Mouse (Mus musculus): ENCODE data around the gene Tor1b. TPM values are rescaled to one million over a fixed set of nuclear protein-coding genes. Genes with fewer than 3 reads are reported as not detected.
A peak's percentile ranks its signal among the peaks of the same experiment; 100 is the strongest.
"Not testable (repeated sequence)": the region's sequence is repeated elsewhere in the genome, so short reads cannot be mapped to it uniquely, and the experiment has no call there.

The Tor1b gene
- polyA plus RNA-seq, 1 experiment from 2014 or later, result 21.3 TPM

DNA sequence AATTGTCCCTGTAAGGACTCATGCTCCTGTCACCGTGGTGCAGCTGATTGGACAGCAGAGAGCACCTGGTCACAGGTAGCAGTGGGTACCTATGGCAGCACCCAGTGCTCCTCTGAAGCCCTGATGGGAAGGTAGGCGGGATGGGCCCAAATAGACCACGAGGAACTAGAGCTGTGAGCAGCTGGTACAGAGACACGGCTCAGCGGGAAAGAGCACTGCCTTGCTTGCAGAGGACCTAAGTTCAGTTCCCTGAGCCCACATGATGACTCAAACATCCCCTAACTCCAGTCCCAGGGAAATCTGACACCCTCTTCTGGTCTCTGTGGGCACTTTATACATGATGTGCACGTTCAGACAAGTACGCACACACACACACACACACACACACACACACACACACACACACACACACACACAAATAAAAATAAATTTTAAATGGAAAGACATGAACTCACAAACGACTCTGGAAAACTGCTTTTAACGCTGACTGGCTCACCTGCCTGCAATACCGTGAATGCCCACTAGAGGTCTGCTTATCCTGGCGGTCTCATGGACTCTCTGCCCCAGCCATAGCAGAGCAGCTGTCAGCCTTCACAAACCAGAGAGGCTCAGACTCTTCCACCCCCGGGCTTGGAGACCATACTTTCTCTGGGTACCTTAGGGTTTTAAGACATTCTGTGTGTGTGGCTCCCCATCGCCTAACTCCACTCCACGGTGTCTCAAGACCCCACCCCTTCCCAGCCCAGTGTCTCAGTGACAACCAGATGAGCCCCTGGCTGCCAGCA lies 24.7 kb upstream of the Tor1b start:
- ATAC-seq, result peak; percentile 63; the same call in 1 of the 2 replicates
- Histone ChIP-seq H3K4me1 (replicated peaks; ENCODE audit: control insufficient read depth, insufficient read depth, low read length) (peaks cover 11% of the 10 kb centered on the region), H3K36me3 (ENCODE audit: control insufficient read depth, insufficient read depth) (no peaks in the 10 kb centered on the region), H3K27ac (ENCODE audit: low read length) (no peak overlapping the region), H3K9ac (replicated peaks; ENCODE audit: low read depth, low read length) (no peak overlapping the region), H3K27me3 (replicated peaks; ENCODE audit: control insufficient read depth, insufficient read depth, low read length) (no peaks in the 10 kb centered on the region), H3K4me2 (ENCODE audit: low read length) (no peak overlapping the region), H3K9me3 (ENCODE audit: control insufficient read depth, low read length) (no peaks in the 10 kb centered on the region), H3K4me3 (replicated peaks; ENCODE audit: low read length) (no peak overlapping the region)
- 24% methylated on average over 14 of the region's 14 CpGs for WGBS

DNA sequence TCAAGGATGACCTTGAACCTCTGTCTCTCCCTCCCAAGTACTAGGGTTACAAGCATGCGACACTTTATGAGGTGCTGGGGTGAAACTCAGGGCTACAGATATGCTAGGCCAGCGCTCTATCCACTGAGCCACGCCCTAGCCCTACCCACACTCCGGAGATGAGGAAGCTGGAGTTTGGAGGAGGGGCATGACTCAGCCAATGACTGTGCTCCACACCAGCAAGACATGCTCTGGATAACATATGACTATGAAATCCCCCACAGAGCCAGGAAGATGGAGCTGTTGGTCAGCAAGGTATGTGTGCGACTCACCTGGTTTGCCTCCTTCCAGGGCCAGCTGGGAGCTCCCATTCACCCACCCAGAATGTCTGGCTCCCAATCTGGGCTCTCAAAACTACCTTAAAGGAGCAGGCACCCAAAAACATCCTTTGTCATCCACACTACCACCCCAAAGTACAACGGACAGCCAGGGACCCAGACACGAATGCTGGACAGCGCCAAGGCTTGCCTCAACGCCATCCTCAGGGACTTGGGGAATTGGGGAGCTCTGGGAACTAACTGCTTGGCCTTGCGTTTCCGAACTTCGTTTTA lies 23.8 kb upstream of the Tor1b start:
- H3K27me3 ChIP-seq (replicated peaks; ENCODE audit: control insufficient read depth, insufficient read depth, low read length), result no peaks in the 10 kb centered on the region
- peaks cover 11% of the 10 kb centered on the region for H3K4me1 ChIP-seq (replicated peaks; ENCODE audit: control insufficient read depth, insufficient read depth, low read length)
- H3K9me3 ChIP-seq (ENCODE audit: control insufficient read depth, low read length), result no peaks in the 10 kb centered on the region
- peak; percentile 24; the same call in 1 of the 2 replicates for ATAC-seq
- no peak overlapping the region for H3K27ac ChIP-seq (ENCODE audit: low read length)
- H3K4me3 ChIP-seq (replicated peaks; ENCODE audit: low read length), result peak overlapping the region; percentile 40
- 0 out of 2 replicates have a peak overlapping the region, but pooled peaks have one; percentile 9 for H3K9ac ChIP-seq (replicated peaks; ENCODE audit: low read depth, low read length)
- WGBS, result 30% methylated on average over 12 of the region's 12 CpGs
- H3K36me3 ChIP-seq (ENCODE audit: control insufficient read depth, insufficient read depth), result no peaks in the 10 kb centered on the region
- H3K4me2 ChIP-seq (ENCODE audit: low read length), result peak overlapping the region; percentile 68

DNA sequence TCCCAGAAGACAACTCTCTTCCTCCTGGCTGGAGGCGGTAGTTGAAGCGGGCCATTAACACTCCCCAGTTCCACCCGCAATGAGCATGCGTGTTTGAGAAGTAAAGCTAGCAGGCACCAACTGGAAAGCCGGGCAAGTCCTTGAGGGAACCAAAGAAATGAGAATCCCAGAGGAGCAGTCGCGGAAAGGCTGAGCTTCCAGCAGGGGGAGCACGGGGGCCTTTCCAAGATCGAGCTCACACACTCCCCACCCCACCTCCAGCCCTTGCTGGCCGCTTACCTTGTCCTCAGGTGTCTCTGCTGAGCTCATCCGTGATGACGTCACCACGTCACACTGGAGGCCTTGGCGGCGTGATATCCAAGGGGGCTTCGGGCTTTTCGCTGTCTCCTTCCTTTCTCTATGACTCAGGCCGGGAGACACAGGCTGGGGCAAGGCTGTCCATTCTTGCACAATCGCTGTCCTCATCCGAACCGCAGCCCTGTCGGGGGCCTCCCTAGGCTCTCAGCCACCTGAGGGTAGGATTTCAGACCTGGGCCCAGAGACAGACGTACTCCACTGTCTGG lies 23.2 kb upstream of the Tor1b start, which contains the start of gene Ptges:
Gene Ptges, minus strand, starts transcription at position 381 of the 563 bp plus-strand sequence.
- 1% methylated on average over 23 of the region's 23 CpGs for WGBS
- H3K4me3 ChIP-seq (replicated peaks; ENCODE audit: low read length), result peak within 1 kb of the TSS; percentile 40
- peak within 1 kb of the TSS; percentile 68 for H3K4me2 ChIP-seq (ENCODE audit: low read length)
- H3K9me3 ChIP-seq (ENCODE audit: control insufficient read depth, low read length), result no peaks in the 10 kb centered on the region
- no peak within 1 kb of the TSS for H3K27ac ChIP-seq (ENCODE audit: low read length)
- peaks cover 11% of the 10 kb centered on the region for H3K4me1 ChIP-seq (replicated peaks; ENCODE audit: control insufficient read depth, insufficient read depth, low read length)
- H3K36me3 ChIP-seq (ENCODE audit: control insufficient read depth, insufficient read depth), result no peaks in the 10 kb centered on the region
- ATAC-seq, result peak; percentile 77
- no peaks in the 10 kb centered on the region for H3K27me3 ChIP-seq (replicated peaks; ENCODE audit: control insufficient read depth, insufficient read depth, low read length)
- peak within 1 kb of the TSS; percentile 56 for H3K9ac ChIP-seq (replicated peaks; ENCODE audit: low read depth, low read length)

DNA sequence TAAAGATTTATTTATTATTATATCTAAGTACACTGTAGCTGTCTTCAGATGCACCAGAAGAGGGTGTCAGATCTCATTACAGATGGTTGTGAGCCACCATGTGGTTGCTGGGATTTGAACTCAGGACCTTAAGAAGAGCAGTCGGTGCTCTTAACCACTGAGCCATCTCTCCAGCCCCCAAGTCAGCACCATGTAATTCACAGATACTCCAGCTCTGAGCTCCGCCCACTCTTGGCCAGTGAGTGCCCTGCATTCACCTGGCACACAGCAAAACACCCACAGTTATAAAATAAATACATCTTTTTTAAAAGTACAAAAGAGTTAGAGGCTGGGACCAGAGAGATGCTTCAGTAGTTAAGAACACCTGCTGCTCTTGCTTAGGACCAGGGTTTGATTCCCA lies 21.9 kb upstream of the Tor1b start:
- not testable (repeated sequence) for H3K9me3 ChIP-seq (ENCODE audit: control insufficient read depth, low read length); H3K4me3 ChIP-seq (replicated peaks; ENCODE audit: low read length); H3K27ac ChIP-seq (ENCODE audit: low read length); H3K36me3 ChIP-seq (ENCODE audit: control insufficient read depth, insufficient read depth); H3K4me2 ChIP-seq (ENCODE audit: low read length); ATAC-seq; H3K27me3 ChIP-seq (replicated peaks; ENCODE audit: control insufficient read depth, insufficient read depth, low read length); H3K9ac ChIP-seq (replicated peaks; ENCODE audit: low read depth, low read length)
- WGBS, result 85% methylated on average over 2 of the region's 2 CpGs
- peaks cover 11% of the 10 kb centered on the region for H3K4me1 ChIP-seq (replicated peaks; ENCODE audit: control insufficient read depth, insufficient read depth, low read length)

DNA sequence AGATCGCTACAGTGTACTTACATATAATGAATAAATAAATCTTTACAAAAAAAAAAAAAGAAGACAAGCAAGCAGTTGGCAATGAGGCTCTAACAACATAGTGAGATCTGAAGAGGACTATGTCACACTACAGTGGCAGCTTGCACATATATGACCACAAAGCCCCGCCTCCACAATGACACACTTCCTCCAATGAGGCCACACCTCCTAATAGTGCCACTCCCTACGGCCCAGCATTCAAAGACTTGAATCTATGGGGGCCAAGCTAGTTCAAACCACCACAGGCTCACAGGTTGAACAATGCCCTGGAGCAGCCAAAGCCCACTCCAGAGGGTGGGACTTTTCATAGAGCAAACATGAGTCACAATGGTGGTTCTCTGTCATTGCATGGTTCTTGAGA lies 20.8 kb upstream of the Tor1b start:
- Histone ChIP-seq H3K4me3 (replicated peaks; ENCODE audit: low read length) (no peak overlapping the region), H3K4me1 (replicated peaks; ENCODE audit: control insufficient read depth, insufficient read depth, low read length) (peaks cover 11% of the 10 kb centered on the region), H3K36me3 (ENCODE audit: control insufficient read depth, insufficient read depth) (no peaks in the 10 kb centered on the region), H3K4me2 (ENCODE audit: low read length) (no peak overlapping the region), H3K27ac (ENCODE audit: low read length) (no peak overlapping the region), H3K9me3 (ENCODE audit: control insufficient read depth, low read length) (no peaks in the 10 kb centered on the region), H3K9ac (replicated peaks; ENCODE audit: low read depth, low read length) (no peak overlapping the region), H3K27me3 (replicated peaks; ENCODE audit: control insufficient read depth, insufficient read depth, low read length) (no peaks in the 10 kb centered on the region)
- WGBS, result 73% methylated on average over 3 of the region's 3 CpGs
- no peak for ATAC-seq

DNA sequence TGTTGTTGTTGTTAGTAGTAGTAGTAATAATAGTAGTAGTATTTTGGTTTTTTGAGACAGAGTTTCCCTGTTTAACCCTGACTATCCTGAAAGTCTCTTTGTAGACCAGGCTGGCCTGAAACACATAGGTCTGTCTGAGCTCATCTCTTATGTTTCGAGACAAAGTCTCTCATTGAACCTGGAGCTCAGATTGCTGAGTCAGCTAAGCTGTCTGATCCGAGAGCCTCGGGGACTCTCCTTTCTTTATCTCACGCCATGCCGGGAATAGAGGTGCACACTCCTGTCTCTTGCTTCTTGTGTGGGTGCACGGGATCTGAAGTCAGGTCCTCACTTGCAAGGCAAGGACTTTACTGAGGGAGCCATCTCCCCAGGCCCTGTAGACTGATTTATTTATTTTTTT lies 19.7 kb upstream of the Tor1b start:
- Histone ChIP-seq H3K4me2 (ENCODE audit: low read length) (no peak overlapping the region), H3K27ac (ENCODE audit: low read length) (no peak overlapping the region), H3K4me3 (replicated peaks; ENCODE audit: low read length) (no peak overlapping the region), H3K27me3 (replicated peaks; ENCODE audit: control insufficient read depth, insufficient read depth, low read length) (no peaks in the 10 kb centered on the region), H3K36me3 (ENCODE audit: control insufficient read depth, insufficient read depth) (no peaks in the 10 kb centered on the region), H3K4me1 (replicated peaks; ENCODE audit: control insufficient read depth, insufficient read depth, low read length) (peaks cover 11% of the 10 kb centered on the region), H3K9ac (replicated peaks; ENCODE audit: low read depth, low read length) (no peak overlapping the region), H3K9me3 (ENCODE audit: control insufficient read depth, low read length) (no peaks in the 10 kb centered on the region)
- WGBS, result 60% methylated on average over 6 of the region's 6 CpGs
- no peak for ATAC-seq

DNA sequence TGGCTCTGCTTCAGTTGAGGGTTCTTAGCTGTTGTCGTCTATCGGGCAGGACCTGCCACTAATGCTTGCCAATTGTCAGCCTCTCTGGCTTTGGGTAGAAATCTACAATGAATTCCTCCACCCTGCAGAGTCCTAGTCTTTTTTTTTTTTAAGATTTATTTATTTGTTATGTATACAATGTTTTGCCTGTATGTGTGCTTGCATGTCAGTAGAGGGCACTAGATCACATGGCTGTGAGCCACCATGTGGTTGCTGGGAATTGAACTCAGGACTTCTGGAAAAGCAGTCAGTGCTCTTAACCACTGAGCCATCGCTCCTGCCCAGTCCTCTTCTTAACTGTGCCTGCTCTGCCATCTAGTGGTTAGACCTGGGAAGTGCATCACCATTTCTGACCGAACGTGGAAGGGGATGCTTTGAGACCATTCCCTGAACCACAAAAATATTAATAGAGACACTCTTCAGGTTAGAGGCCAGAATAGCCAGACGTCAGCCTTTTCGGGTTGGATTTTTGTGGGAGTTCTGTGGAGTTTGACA lies 18.8 kb upstream of the Tor1b start:
- Histone ChIP-seq H3K27ac (ENCODE audit: low read length) (no peak overlapping the region), H3K9ac (replicated peaks; ENCODE audit: low read depth, low read length) (no peak overlapping the region), H3K4me2 (ENCODE audit: low read length) (no peak overlapping the region), H3K9me3 (ENCODE audit: control insufficient read depth, low read length) (no peaks in the 10 kb centered on the region), H3K4me1 (replicated peaks; ENCODE audit: control insufficient read depth, insufficient read depth, low read length) (peaks cover 8% of the 10 kb centered on the region), H3K27me3 (replicated peaks; ENCODE audit: control insufficient read depth, insufficient read depth, low read length) (no peaks in the 10 kb centered on the region), H3K36me3 (ENCODE audit: control insufficient read depth, insufficient read depth) (no peaks in the 10 kb centered on the region), H3K4me3 (replicated peaks; ENCODE audit: low read length) (no peak overlapping the region)
- no peak for ATAC-seq
- WGBS, result 23% methylated on average over 7 of the region's 7 CpGs

DNA sequence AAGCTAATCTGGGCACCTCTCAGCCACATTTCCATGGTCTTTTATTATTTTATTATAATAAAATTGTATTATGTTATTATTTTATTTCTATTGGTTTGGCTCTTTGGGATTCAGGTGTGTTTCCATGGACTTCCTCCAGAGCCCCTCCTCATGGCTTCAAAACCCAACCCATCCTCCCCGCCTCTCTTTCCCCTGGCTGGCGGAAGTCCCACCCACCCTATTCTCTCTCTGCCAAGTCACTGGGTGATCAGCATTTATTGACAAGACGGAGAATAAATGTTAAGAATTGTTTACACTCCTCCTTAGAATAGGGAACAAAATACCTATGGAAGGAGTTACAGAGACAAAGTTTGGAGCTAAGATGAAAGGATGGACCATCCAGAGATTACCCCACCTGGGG lies 16.0 kb upstream of the Tor1b start:
- WGBS, result 62% methylated on average over 3 of the region's 3 CpGs

DNA sequence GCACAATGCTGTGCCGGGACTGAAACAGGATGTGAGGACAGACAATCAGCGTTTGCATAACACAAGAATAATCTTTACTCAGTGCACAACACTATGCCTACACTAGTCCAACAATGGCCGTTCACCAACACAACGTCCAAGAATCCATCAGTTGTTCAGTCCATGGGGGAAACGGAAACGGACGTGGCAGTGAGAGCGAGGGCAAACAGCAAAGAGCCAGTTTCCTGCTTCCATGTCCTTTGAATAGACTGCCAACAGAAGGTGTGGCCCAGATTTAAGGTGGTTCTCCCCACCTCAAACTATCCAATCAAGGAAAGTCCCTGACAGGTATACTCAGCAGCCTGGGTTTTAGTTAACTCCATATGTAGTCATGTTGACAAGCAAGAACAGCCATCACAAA lies 15.0 kb upstream of the Tor1b start:
- ATAC-seq, result no peak
- no peaks in the 10 kb centered on the region for H3K27me3 ChIP-seq (replicated peaks; ENCODE audit: control insufficient read depth, insufficient read depth, low read length)
- H3K36me3 ChIP-seq (ENCODE audit: control insufficient read depth, insufficient read depth), result no peaks in the 10 kb centered on the region
- WGBS, result 84% methylated on average over 8 of the region's 8 CpGs
- no peak overlapping the region for H3K9ac ChIP-seq (replicated peaks; ENCODE audit: low read depth, low read length)
- H3K9me3 ChIP-seq (ENCODE audit: control insufficient read depth, low read length), result no peaks in the 10 kb centered on the region
- H3K4me1 ChIP-seq (replicated peaks; ENCODE audit: control insufficient read depth, insufficient read depth, low read length), result peaks cover 3% of the 10 kb centered on the region; the same call in 1 of the 2 replicates
- H3K4me3 ChIP-seq (replicated peaks; ENCODE audit: low read length), result no peak overlapping the region
- no peak overlapping the region for H3K4me2 ChIP-seq (ENCODE audit: low read length)
- no peak overlapping the region for H3K27ac ChIP-seq (ENCODE audit: low read length)

More for the DNA sequence above, 16.0 kb upstream of the Tor1b start:
- ATAC-seq, result no peak
- H3K27me3 ChIP-seq (replicated peaks; ENCODE audit: control insufficient read depth, insufficient read depth, low read length), result no peaks in the 10 kb centered on the region
- H3K27ac ChIP-seq (ENCODE audit: low read length), result no peak overlapping the region
- no peak overlapping the region for H3K9ac ChIP-seq (replicated peaks; ENCODE audit: low read depth, low read length)
- H3K4me2 ChIP-seq (ENCODE audit: low read length), result no peak overlapping the region
- H3K9me3 ChIP-seq (ENCODE audit: control insufficient read depth, low read length), result no peaks in the 10 kb centered on the region
- no peaks in the 10 kb centered on the region for H3K36me3 ChIP-seq (ENCODE audit: control insufficient read depth, insufficient read depth)
- H3K4me1 ChIP-seq (replicated peaks; ENCODE audit: control insufficient read depth, insufficient read depth, low read length), result no peaks in the 10 kb centered on the region
- no peak overlapping the region for H3K4me3 ChIP-seq (replicated peaks; ENCODE audit: low read length)

All from forebrain, embryonic 16.5 days (tissue).